Mouse (Mus musculus): Measurements from ENCODE around the gene Bbc3. TPM values are rescaled to one million over a fixed set of nuclear protein-coding genes. Genes with fewer than 3 reads are reported as not detected.

The Bbc3 gene
- polyA plus RNA-seq, 1 experiment from 2014 or later = 8.3 TPM

- Histone ChIP-seq H3K27ac (ENCODE audit: low read depth, low read length) (peak overlapping the region; percentile 83; the same call in 1 of the 2 replicates), H3K9me3 (ENCODE audit: control insufficient read depth, low read length) (no peaks in the 10 kb centered on the region), H3K4me3 (ENCODE audit: low read depth, low read length) (peak overlapping the region; percentile 63), H3K4me1 (ENCODE audit: control insufficient read depth, insufficient read depth, low read length) (peaks cover 44% of the 10 kb centered on the region), H3K9ac (ENCODE audit: low read length) (peak overlapping the region; percentile 85), H3K27me3 (ENCODE audit: control insufficient read depth, insufficient read depth, low read length) (peaks cover 2% of the 10 kb centered on the region; the same call in 1 of the 2 replicates), H3K4me2 (peak overlapping the region; percentile 98), H3K36me3 (ENCODE audit: control insufficient read depth, insufficient read depth, low read length) (no peaks in the 10 kb centered on the region)
- ATAC-seq (ENCODE audit: low FRiP score) (no peak), DNase-seq (ENCODE audit: low spot score, missing footprints) (peak; percentile 93)
- WGBS = 0% methylated on average over 14 of the region's 14 CpGs
Observed at GRCm38 (mm10) chr7:16311453-16312004, 3.3 kb downstream of the Bbc3 start.

DNA sequence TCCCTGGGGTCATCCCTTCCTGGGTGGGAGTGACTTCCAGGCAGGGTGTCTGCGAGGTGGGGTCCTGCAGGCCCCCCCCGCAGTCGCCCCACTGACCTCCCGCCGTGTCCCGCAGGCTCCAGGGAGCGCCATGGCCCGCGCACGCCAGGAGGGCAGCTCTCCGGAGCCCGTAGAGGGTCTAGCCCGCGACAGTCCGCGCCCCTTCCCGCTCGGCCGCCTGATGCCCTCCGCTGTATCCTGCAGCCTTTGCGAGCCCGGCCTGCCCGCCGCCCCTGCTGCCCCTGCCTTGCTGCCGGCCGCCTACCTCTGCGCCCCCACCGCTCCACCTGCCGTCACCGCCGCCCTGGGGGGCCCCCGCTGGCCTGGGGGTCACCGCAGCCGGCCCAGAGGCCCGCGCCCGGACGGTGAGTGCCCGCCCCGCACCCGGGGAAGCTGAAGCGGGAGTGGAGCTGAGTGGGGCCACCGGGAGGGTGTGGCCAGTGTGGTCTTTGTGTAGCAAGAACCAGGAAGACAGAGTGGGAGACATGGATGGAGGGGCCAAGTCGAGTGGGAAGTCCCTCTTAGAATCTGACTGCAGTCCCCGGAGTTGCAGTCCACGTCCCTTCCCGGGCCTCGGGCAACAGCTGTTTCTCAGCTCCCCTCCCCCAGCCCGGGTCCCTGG lies 3.9 kb downstream of the Bbc3 start:
- H3K4me2 ChIP-seq = peak overlapping the region; percentile 98
- ATAC-seq (ENCODE audit: low FRiP score) (peak; percentile 33), DNase-seq (ENCODE audit: low spot score, missing footprints) (peak; percentile 96)
- peak overlapping the region; percentile 83 for H3K27ac ChIP-seq (ENCODE audit: low read depth, low read length)
- 1% methylated on average over 48 of the region's 49 CpGs for WGBS
- no peaks in the 10 kb centered on the region for H3K36me3 ChIP-seq (ENCODE audit: control insufficient read depth, insufficient read depth, low read length)
- peaks cover 44% of the 10 kb centered on the region for H3K4me1 ChIP-seq (ENCODE audit: control insufficient read depth, insufficient read depth, low read length)
- H3K4me3 ChIP-seq (ENCODE audit: low read depth, low read length) = peak overlapping the region; percentile 63
- no peaks in the 10 kb centered on the region for H3K9me3 ChIP-seq (ENCODE audit: control insufficient read depth, low read length)
- peak overlapping the region; percentile 85 for H3K9ac ChIP-seq (ENCODE audit: low read length)
- peaks cover 2% of the 10 kb centered on the region; the same call in 1 of the 2 replicates for H3K27me3 ChIP-seq (ENCODE audit: control insufficient read depth, insufficient read depth, low read length)

DNA sequence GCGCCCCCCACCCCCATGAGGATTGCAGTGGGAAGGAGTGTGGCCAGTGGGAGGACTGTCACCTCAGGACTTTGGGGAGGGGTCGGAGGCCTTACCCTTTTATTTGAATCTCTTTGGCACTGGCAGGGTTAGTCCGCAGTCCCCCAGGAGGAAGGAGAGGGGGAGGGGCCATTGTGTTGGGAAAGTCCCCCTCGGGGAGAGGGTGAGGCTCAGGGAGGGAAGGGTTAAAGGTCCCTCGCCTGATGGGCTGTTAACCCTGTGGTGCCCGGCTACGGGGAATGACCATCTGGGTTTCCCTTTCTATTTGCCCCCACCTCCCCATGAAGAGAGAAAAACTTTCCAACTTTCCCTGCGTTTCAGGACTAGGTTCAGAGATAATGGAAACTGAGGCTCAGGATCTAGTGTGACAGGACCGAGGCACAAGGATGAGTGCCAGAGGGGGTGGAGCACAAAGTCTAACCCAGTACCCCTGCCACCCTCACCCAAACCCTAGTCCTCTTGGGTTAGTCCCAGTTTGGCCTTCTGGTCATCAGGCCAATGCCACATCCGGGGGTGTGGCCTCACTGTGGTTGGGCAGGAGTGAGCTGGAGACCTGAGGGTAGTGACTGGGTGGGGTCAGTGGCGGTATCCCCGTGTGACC lies 4.6 kb downstream of the Bbc3 start:
- Histone ChIP-seq H3K4me2 (peak overlapping the region; percentile 98), H3K4me3 (ENCODE audit: low read depth, low read length) (peak overlapping the region; percentile 63), H3K9ac (ENCODE audit: low read length) (peak overlapping the region; percentile 85), H3K9me3 (ENCODE audit: control insufficient read depth, low read length) (no peaks in the 10 kb centered on the region), H3K36me3 (ENCODE audit: control insufficient read depth, insufficient read depth, low read length) (no peaks in the 10 kb centered on the region), H3K4me1 (ENCODE audit: control insufficient read depth, insufficient read depth, low read length) (peaks cover 44% of the 10 kb centered on the region), H3K27me3 (ENCODE audit: control insufficient read depth, insufficient read depth, low read length) (peaks cover 2% of the 10 kb centered on the region; the same call in 1 of the 2 replicates), H3K27ac (ENCODE audit: low read depth, low read length) (peak overlapping the region; percentile 83)
- 0% methylated on average over 12 of the region's 12 CpGs for WGBS
- ATAC-seq (ENCODE audit: low FRiP score) (peak; percentile 43), DNase-seq (ENCODE audit: low spot score, missing footprints) (peak; percentile 97)

- peak; percentile 97 for DNase-seq (ENCODE audit: low spot score, missing footprints)
- H3K4me2 ChIP-seq = peak overlapping the region; percentile 98
- no peaks in the 10 kb centered on the region for H3K36me3 ChIP-seq (ENCODE audit: control insufficient read depth, insufficient read depth, low read length)
- WGBS = under 1% methylated on average over 57 of the region's 66 CpGs
- H3K9ac ChIP-seq (ENCODE audit: low read length) = peak overlapping the region; percentile 85
- peaks cover 2% of the 10 kb centered on the region; the same call in 1 of the 2 replicates for H3K27me3 ChIP-seq (ENCODE audit: control insufficient read depth, insufficient read depth, low read length)
- ATAC-seq (ENCODE audit: low FRiP score) = peak; percentile 68
- peak overlapping the region; percentile 83 for H3K27ac ChIP-seq (ENCODE audit: low read depth, low read length)
- no peaks in the 10 kb centered on the region for H3K9me3 ChIP-seq (ENCODE audit: control insufficient read depth, low read length)
- peak overlapping the region; percentile 63 for H3K4me3 ChIP-seq (ENCODE audit: low read depth, low read length)
- peaks cover 44% of the 10 kb centered on the region for H3K4me1 ChIP-seq (ENCODE audit: control insufficient read depth, insufficient read depth, low read length)
Observed at GRCm38 (mm10) chr7:16313481-16314220, 5.5 kb downstream of the Bbc3 start.

DNA sequence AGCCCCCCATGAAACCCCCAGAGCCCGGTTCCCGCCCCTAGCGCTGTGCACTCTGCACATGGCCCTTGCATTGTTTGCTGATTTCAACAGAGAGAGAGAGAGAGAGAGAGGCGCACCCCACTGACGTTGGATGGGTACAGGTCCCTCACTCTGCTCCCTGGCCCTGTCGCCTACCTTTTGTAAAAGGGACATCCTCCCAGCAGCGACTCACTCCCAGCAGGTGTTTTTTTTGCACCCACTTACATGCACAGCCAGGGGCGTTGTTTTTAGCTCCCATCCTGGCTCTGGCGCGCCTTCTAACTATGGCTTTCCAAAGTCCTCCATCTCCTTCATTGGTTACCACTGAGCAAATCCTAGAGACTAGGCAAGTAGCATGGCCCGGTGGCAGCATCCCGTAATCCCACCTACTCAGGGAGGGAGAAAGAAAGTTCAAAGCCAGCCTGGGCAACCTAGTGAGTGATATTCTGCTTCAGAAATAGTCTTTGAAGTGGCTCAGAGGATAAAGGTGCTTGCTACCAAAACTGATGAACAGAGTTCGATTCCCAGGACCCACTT lies 6.1 kb downstream of the Bbc3 start:
- WGBS = 8% methylated on average over 13 of the region's 13 CpGs
- Histone ChIP-seq H3K4me3 (ENCODE audit: low read depth, low read length) (peak overlapping the region; percentile 63), H3K36me3 (ENCODE audit: control insufficient read depth, insufficient read depth, low read length) (no peaks in the 10 kb centered on the region), H3K4me2 (peak overlapping the region; percentile 98), H3K27me3 (ENCODE audit: control insufficient read depth, insufficient read depth, low read length) (peaks cover 2% of the 10 kb centered on the region; the same call in 1 of the 2 replicates), H3K9me3 (ENCODE audit: control insufficient read depth, low read length) (no peaks in the 10 kb centered on the region), H3K4me1 (ENCODE audit: control insufficient read depth, insufficient read depth, low read length) (peaks cover 41% of the 10 kb centered on the region), H3K9ac (ENCODE audit: low read length) (peak overlapping the region; percentile 85), H3K27ac (ENCODE audit: low read depth, low read length) (peak overlapping the region; percentile 83)
- no peak for DNase-seq (ENCODE audit: low spot score, missing footprints)
- ATAC-seq (ENCODE audit: low FRiP score) = peak; percentile 25

DNA sequence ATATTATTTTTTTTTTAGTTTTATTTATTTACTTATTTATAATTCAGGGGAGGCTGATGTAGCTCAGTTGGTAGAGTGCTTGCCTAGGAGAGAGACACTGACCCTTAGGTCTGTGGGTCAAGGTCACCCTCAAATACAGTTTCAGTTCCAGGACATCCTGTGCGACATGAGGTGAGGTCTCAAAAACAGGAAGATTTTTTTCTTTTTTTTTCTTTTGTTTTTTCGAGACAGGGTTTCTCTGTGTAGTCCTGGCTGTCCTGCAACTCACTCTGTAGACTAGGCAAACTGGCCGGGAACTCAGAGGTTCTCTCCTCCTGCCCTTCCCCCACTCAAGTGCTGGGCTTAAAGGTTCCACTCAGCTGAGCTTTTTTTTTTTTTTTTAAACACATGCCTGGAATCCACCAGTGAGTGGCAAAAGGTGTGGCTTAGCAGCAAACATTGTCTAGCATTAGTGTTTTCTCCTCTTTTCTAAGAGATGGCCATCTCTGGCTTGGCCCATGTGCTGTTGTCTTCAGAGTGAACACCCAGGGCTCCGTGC lies 7.1 kb downstream of the Bbc3 start:
- Histone ChIP-seq H3K9ac (ENCODE audit: low read length) (no peak overlapping the region), H3K4me2 (no peak overlapping the region), H3K4me1 (ENCODE audit: control insufficient read depth, insufficient read depth, low read length) (peaks cover 32% of the 10 kb centered on the region), H3K27me3 (ENCODE audit: control insufficient read depth, insufficient read depth, low read length) (peaks cover 2% of the 10 kb centered on the region; the same call in 1 of the 2 replicates), H3K36me3 (ENCODE audit: control insufficient read depth, insufficient read depth, low read length) (no peaks in the 10 kb centered on the region), H3K9me3 (ENCODE audit: control insufficient read depth, low read length) (no peaks in the 10 kb centered on the region), H3K27ac (ENCODE audit: low read depth, low read length) (no peak overlapping the region), H3K4me3 (ENCODE audit: low read depth, low read length) (no peak overlapping the region)
- DNase-seq (ENCODE audit: low spot score, missing footprints) = no peak
- no peak for ATAC-seq (ENCODE audit: low FRiP score)
- 74% methylated on average over 4 of the region's 4 CpGs for WGBS

- no peaks in the 10 kb centered on the region for H3K36me3 ChIP-seq (ENCODE audit: control insufficient read depth, insufficient read depth, low read length)
- 83% methylated on average over 14 of the region's 14 CpGs for WGBS
- no peak overlapping the region for H3K9ac ChIP-seq (ENCODE audit: low read length)
- no peak overlapping the region for H3K27ac ChIP-seq (ENCODE audit: low read depth, low read length)
- H3K4me2 ChIP-seq = no peak overlapping the region
- no peaks in the 10 kb centered on the region for H3K9me3 ChIP-seq (ENCODE audit: control insufficient read depth, low read length)
- DNase-seq (ENCODE audit: low spot score, missing footprints) (no peak), ATAC-seq (ENCODE audit: low FRiP score) (no peak)
- H3K4me1 ChIP-seq (ENCODE audit: control insufficient read depth, insufficient read depth, low read length) = peaks cover 16% of the 10 kb centered on the region
- no peaks in the 10 kb centered on the region for H3K27me3 ChIP-seq (ENCODE audit: control insufficient read depth, insufficient read depth, low read length)
- H3K4me3 ChIP-seq (ENCODE audit: low read depth, low read length) = no peak overlapping the region
Observed at GRCm38 (mm10) chr7:16317094-16317493, 8.9 kb downstream of the Bbc3 start.

- ATAC-seq (ENCODE audit: low FRiP score) = no peak
- Histone ChIP-seq H3K9me3 (ENCODE audit: control insufficient read depth, low read length) (no peaks in the 10 kb centered on the region), H3K36me3 (ENCODE audit: control insufficient read depth, insufficient read depth, low read length) (no peaks in the 10 kb centered on the region), H3K4me1 (ENCODE audit: control insufficient read depth, insufficient read depth, low read length) (peaks cover 2% of the 10 kb centered on the region; the same call in 1 of the 2 replicates), H3K27ac (ENCODE audit: low read depth, low read length) (no peak overlapping the region), H3K4me3 (ENCODE audit: low read depth, low read length) (no peak overlapping the region), H3K27me3 (ENCODE audit: control insufficient read depth, insufficient read depth, low read length) (no peaks in the 10 kb centered on the region), H3K9ac (ENCODE audit: low read length) (no peak overlapping the region), H3K4me2 (no peak overlapping the region)
- 94% methylated on average over 4 of the region's 4 CpGs for WGBS
- DNase-seq (ENCODE audit: low spot score, missing footprints) = no peak
Observed at GRCm38 (mm10) chr7:16319216-16319615, 11.0 kb downstream of the Bbc3 start.
